Mouse (Mus musculus) ZHBTc4 (cell line): ENCODE data around the gene Swap70.

ENCODE experiments used
- DNase-seq: peaks from one replicate; pipeline ENCODE4 v3.0.0-alpha.2; 2011; ENCODE audit warnings: low read depth, low spot score

Gene Swap70

DNA sequence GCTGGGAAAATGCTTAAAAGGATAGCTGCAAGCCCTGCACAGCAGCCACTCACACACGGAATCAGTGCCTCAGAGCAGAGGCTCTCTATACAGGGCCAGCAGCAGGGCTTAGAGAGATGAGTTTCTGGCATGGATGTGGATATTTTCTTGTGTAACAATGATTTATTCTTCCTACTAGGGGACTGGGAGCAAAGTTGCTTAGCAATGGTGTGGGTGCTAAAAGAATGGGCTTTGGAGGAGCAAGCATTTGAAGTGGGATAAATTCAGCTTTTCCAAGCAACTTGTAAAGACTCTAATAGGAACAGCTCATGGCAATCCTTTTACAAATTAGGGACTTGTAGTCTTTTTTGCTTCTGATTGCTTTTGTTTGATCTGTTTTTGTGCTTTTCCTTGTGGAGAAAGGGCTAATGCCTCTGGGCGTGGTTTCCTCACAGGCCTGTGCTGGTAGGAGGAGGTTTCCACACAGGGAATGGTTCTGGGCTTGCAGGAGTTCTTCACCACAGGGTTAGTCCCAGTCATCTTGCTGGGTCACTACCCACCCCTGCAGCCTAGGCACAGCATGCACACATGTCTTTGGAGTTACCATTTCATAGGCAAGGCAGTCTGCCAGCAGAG lies 16.4 kb downstream of the Swap70 start:
- DNase-seq, result peak; percentile 55

GRCm38 (mm10) chr7:110239590-110239989 lies 18.1 kb downstream of the Swap70 start:
- no peak for DNase-seq

- no peak for DNase-seq
These were observed 20.2 kb downstream of the Swap70 start for GRCm38 (mm10) chr7:110241472-110242289.

DNA sequence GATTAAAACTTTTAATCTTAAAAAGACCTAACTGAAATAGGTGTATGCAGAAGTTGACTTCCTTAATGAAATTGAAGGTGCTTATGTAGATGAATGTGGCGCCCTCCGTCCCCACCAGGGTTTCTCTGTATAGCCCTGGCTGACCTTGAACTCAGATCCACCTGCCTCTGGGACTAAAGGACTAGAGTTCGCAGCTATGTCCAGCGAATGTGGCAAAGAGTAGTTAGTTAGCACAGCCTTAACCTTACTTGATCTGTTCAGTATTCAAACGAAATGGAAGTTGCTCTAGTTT lies 20.7 kb downstream of the Swap70 start:
- DNase-seq, result no peak

GRCm38 (mm10) chr7:110245128-110245527 lies 23.6 kb downstream of the Swap70 start:
- no peak for DNase-seq

- DNase-seq, result no peak
These were observed 25.0 kb downstream of the Swap70 start for GRCm38 (mm10) chr7:110246526-110246925.

- no peak for DNase-seq
These were observed 26.3 kb downstream of the Swap70 start for GRCm38 (mm10) chr7:110247801-110248200.

- DNase-seq, result no peak
These were observed 27.2 kb downstream of the Swap70 start for GRCm38 (mm10) chr7:110248677-110249076.

DNA sequence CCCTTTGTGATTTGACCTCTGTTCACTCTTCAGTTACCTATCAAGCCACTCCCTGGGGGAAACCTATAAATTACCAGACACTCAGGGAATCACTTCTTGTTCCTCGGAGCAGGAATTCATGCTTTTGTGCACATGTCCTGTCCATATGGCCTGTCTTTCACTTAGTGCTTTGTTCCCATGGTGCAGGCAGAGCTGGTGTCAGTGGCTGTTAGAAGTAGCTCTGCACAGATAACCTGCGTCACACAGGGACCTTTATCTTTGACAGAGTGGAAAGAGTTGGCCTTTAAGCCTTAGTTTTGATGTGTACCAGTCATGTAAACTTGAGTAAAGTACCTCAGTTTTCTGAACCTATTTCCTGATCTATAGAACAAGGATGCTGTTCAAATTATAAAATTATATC lies 32.4 kb downstream of the Swap70 start:
- no peak for DNase-seq

DNA sequence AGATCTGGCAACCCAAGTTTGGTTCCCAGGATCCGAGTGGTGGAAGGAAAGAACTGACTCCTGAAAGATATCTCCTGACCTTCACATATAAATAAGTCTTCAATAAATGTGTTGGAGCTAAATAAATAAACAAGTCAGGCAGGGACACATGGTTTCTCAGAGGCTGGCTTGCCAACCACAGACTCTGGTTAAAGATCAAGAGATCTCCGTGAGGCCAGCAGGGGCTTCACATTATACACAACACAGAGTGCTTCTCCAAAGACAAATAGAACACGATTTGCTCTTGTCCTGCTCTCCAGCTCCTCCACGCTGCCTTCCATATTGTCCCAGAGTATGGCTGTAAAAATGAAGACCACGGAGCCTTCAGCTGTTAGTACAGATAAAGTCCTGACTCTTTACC lies 32.9 kb downstream of the Swap70 start:
- no peak for DNase-seq

DNA sequence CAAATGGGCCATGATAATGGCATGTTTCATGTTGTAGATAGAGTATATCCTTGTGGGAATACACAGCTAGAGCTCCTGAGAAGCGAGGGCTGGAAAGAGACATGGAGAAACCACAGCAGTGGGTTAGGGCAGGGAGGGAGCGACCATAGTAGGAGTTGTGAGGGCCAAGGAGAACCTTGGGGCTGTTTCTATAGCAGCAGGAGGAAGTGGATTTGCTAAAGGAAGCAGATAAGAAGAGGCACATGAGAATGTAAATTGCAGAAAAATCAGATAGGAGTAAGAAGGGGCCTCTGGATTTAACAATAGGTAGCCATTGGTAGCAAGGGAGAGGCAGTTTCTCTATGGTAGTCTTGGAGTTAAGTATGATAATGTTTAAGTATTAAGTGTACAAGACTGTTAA lies 35.5 kb downstream of the Swap70 start:
- no peak for DNase-seq

DNA sequence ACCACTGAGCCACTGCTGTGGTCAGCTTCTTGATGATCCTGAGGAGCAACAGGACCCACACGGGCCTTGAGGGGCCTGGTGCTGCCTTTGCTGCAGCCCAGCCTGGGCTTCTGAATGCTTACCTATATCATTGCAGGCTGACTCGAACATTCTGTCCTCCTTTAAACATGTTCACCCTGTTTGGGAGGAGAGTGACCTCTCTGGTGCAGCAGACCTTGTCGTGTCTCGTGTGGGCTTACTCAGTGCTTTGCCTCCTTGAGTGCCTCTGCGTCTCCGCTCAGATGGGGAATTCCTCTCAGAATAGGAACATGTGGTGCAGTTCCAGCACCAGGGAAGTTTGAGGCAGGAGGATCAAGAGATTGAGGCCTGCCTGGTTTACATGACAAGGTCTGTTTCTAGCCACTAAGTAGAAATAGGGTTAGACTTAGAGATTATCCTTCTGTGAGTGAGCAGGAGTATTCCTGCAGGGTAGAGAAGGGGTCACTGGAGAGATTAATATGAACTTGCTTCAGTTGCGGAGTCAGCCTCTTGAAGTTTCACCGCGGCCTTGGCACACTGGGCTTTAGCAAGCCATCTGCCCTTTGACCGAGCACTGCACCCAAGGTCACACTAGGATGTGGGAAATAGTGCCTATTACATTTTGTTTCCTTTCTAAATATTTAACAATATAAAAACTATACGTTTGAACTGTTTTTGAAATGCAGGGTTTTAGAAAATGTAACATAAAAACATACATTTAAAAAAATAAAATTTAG lies 36.9 kb downstream of the Swap70 start:
- DNase-seq, result no peak

- DNase-seq, result no peak
These were observed 38.6 kb downstream of the Swap70 start for GRCm38 (mm10) chr7:110259966-110260711.

GRCm38 (mm10) chr7:110261807-110262206 lies 40.3 kb downstream of the Swap70 start:
- DNase-seq, result no peak

- DNase-seq, result no peak
These were observed 41.1 kb downstream of the Swap70 start for GRCm38 (mm10) chr7:110262661-110263060.

GRCm38 (mm10) chr7:110263474-110263873 lies 42.0 kb downstream of the Swap70 start:
- DNase-seq, result no peak

GRCm38 (mm10) chr7:110265796-110266195 lies 44.3 kb downstream of the Swap70 start:
- DNase-seq, result peak; percentile 89

DNA sequence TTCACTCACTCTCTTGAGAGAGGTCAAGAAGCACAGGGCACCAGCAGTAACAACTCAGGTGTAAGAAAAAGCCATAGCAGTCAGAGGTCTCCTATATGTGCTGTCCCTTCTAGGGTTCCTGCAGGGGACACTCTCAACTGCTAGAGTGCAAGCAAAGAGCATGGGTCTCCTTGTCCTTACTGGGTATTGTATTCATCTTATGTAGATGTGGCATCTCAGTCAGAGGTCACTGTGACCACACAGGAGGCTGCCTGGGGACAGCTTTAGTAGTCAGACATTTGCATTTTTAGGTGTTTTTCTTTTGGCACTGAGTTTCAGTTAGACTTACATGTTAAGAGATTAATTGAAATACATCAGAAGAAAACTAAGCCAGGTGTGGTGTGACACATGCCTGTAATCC lies 45.5 kb downstream of the Swap70 start:
- DNase-seq, result no peak

DNA sequence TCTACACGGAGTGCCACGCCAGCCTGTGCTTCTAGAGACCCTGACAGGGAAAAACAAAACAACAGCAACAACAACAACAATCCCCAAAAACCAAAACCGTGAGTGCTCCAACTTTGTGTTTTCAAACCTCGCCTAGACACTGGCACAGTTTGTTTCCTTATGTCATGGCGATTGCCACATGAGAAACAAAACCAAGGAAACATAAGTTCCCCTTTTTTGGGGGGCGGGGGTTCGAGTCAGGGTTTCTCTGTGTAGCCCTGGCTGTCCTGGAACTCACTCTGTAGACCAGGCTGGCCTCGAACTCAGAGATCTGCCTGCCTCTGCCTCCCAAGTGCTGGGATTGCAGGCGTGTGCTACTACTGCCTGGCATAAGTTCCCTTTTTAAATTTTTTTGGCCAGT lies 46.5 kb downstream of the Swap70 start:
- no peak for DNase-seq

DNA sequence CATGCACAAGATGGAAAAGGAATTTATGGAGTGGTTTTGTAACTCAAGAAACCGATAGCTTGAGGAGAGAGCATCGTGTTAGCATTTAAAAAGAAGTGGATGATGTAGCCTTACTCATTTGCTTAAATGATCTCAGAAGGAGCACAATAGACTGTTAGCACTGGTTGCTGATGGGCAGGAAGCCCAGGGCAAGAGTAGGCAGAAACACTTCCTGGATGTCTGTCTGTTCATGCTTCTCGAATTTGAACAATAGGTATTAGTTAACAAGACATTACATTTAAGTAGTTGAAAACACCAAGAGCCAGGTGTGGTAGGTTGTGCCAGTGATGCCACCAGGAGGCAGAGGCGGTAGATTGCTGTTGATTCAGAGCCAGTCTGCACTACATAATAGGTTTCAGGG lies 47.0 kb downstream of the Swap70 start:
- no peak for DNase-seq

GRCm38 (mm10) chr7:110269777-110270176 lies 48.3 kb downstream of the Swap70 start:
- DNase-seq, result no peak

DNA sequence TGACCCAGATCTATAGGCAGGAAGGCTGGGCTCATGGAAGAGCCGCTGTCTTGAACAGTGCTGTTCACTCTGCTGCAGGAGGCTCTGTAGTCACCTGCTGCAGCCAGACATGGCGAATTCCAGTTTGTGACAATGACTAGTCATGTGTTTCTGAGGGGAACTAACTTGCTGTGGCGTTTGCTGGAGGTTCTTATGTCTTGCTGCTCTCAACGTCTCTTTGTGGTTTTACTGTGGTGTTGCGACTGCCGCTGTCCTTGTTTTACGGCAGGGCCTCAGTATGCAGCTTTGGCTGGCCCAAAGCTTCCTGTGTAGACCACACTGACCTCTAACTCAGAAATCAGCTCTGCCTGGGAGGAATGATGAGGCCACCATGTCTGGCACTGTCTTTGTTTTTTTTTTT lies 48.9 kb downstream of the Swap70 start:
- no peak for DNase-seq
